Mouse (Mus musculus) liver (tissue): ENCODE data around the gene Fzd9.
"Not testable (repeated sequence)": the region's sequence is repeated elsewhere in the genome, so short reads cannot be mapped to it uniquely, and the experiment has no call there.

Experiments
- DNase-seq: peaks from one replicate; pipeline ENCODE4 v3.0.0-alpha.2; 2020; ENCODE audit warnings: mixed read lengths

Gene Fzd9

GRCm38 (mm10) chr5:135247337-135247736 lies 3.7 kb downstream of the Fzd9 start:
- no peak for DNase-seq

GRCm38 (mm10) chr5:135246531-135246930 lies 4.5 kb downstream of the Fzd9 start:
- no peak for DNase-seq

- DNase-seq, result no peak
Observed at GRCm38 (mm10) chr5:135243166-135243565, 7.9 kb downstream of the Fzd9 start.

- DNase-seq, result no peak
Observed at GRCm38 (mm10) chr5:135242608-135243007, 8.4 kb downstream of the Fzd9 start.

GRCm38 (mm10) chr5:135242136-135242535 lies 8.9 kb downstream of the Fzd9 start:
- DNase-seq, result no peak

GRCm38 (mm10) chr5:135241474-135241873 lies 9.6 kb downstream of the Fzd9 start:
- DNase-seq, result no peak

- no peak for DNase-seq
Observed at GRCm38 (mm10) chr5:135238832-135239231, 12.2 kb downstream of the Fzd9 start.

GRCm38 (mm10) chr5:135236571-135236970 lies 14.5 kb downstream of the Fzd9 start:
- peak; percentile 62 for DNase-seq

- DNase-seq, result no peak
Observed at GRCm38 (mm10) chr5:135233166-135233920, 17.7 kb downstream of the Fzd9 start.

GRCm38 (mm10) chr5:135230186-135230585 lies 20.8 kb downstream of the Fzd9 start:
- no peak for DNase-seq

- DNase-seq, result not testable (repeated sequence)
Observed at GRCm38 (mm10) chr5:135225879-135226278, 25.2 kb downstream of the Fzd9 start.

- DNase-seq, result no peak
Observed at GRCm38 (mm10) chr5:135224169-135224568, 26.9 kb downstream of the Fzd9 start.

GRCm38 (mm10) chr5:135222066-135222465 lies 29.0 kb downstream of the Fzd9 start:
- no peak for DNase-seq

GRCm38 (mm10) chr5:135220941-135221340 lies 30.1 kb downstream of the Fzd9 start:
- no peak for DNase-seq

GRCm38 (mm10) chr5:135216871-135217270 lies 34.2 kb downstream of the Fzd9 start:
- no peak for DNase-seq

- DNase-seq, result no peak
Observed at GRCm38 (mm10) chr5:135208197-135208596, 42.8 kb downstream of the Fzd9 start.

GRCm38 (mm10) chr5:135202763-135203162 lies 48.3 kb downstream of the Fzd9 start:
- no peak for DNase-seq
